Mouse (Mus musculus): Measurements from ENCODE around the gene Chst11. TPM values are rescaled to one million over a fixed set of nuclear protein-coding genes. Genes with fewer than 3 reads are reported as not detected.

The Chst11 gene
- polyA plus RNA-seq, 1 experiment from 2014 or later = 0.99 TPM

GRCm38 (mm10) chr10:83022616-83023015 lies 37.3 kb downstream of the Chst11 start:
- 89% methylated on average over 1 of the region's 1 CpGs for WGBS
- peaks cover 41% of the 10 kb centered on the region for H3K4me1 ChIP-seq
- no peaks in the 10 kb centered on the region for H3K36me3 ChIP-seq (replicated peaks)
- no peak overlapping the region for H3K27ac ChIP-seq
- H3K4me3 ChIP-seq = no peak overlapping the region
- H3K27me3 ChIP-seq (ENCODE audit: poor library complexity, severe bottlenecking) = peaks cover 12% of the 10 kb centered on the region; the same call in 1 of the 2 replicates
- DNase-seq (ENCODE audit: extremely low spot score, low spot score) = no peak
- H3K9me3 ChIP-seq = no peaks in the 10 kb centered on the region

GRCm38 (mm10) chr10:83026174-83026573 lies 40.9 kb downstream of the Chst11 start:
- H3K36me3 ChIP-seq (replicated peaks) = no peaks in the 10 kb centered on the region
- DNase-seq (ENCODE audit: extremely low spot score, low spot score) = no peak
- H3K27ac ChIP-seq = no peak overlapping the region
- H3K4me3 ChIP-seq = no peak overlapping the region
- H3K27me3 ChIP-seq (ENCODE audit: poor library complexity, severe bottlenecking) = peaks cover 6% of the 10 kb centered on the region; the same call in 1 of the 2 replicates
- H3K4me1 ChIP-seq = peaks cover 22% of the 10 kb centered on the region
- 93% methylated on average over 5 of the region's 5 CpGs for WGBS
- H3K9me3 ChIP-seq = no peaks in the 10 kb centered on the region

- WGBS = 92% methylated on average over 6 of the region's 6 CpGs
Measured at GRCm38 (mm10) chr10:83027673-83028072, 42.4 kb downstream of the Chst11 start.

GRCm38 (mm10) chr10:83030103-83030661 lies 44.9 kb downstream of the Chst11 start:
- Histone ChIP-seq H3K4me3 (no peak overlapping the region), H3K36me3 (replicated peaks) (no peaks in the 10 kb centered on the region), H3K27me3 (ENCODE audit: poor library complexity, severe bottlenecking) (no peaks in the 10 kb centered on the region), H3K9me3 (no peaks in the 10 kb centered on the region), H3K4me1 (peaks cover 25% of the 10 kb centered on the region), H3K27ac (no peak overlapping the region)
- no peak for DNase-seq (ENCODE audit: extremely low spot score, low spot score)
- 64% methylated on average over 5 of the region's 5 CpGs for WGBS

More at GRCm38 (mm10) chr10:83027673-83028072, 42.4 kb downstream of the Chst11 start:
- Histone ChIP-seq H3K36me3 (replicated peaks) (no peaks in the 10 kb centered on the region), H3K9me3 (no peaks in the 10 kb centered on the region), H3K4me3 (no peak overlapping the region), H3K27ac (no peak overlapping the region), H3K4me1 (peaks cover 25% of the 10 kb centered on the region), H3K27me3 (ENCODE audit: poor library complexity, severe bottlenecking) (no peaks in the 10 kb centered on the region)
- no peak for DNase-seq (ENCODE audit: extremely low spot score, low spot score)

GRCm38 (mm10) chr10:83030928-83031327 lies 45.6 kb downstream of the Chst11 start:
- 55% methylated on average over 6 of the region's 6 CpGs for WGBS
- DNase-seq (ENCODE audit: extremely low spot score, low spot score) = no peak
- Histone ChIP-seq H3K27ac (no peak overlapping the region), H3K27me3 (ENCODE audit: poor library complexity, severe bottlenecking) (no peaks in the 10 kb centered on the region), H3K36me3 (replicated peaks) (no peaks in the 10 kb centered on the region), H3K4me1 (peaks cover 26% of the 10 kb centered on the region), H3K4me3 (no peak overlapping the region), H3K9me3 (no peaks in the 10 kb centered on the region)

GRCm38 (mm10) chr10:83031561-83031960 lies 46.3 kb downstream of the Chst11 start:
- Histone ChIP-seq H3K4me3 (no peak overlapping the region), H3K27me3 (ENCODE audit: poor library complexity, severe bottlenecking) (no peaks in the 10 kb centered on the region), H3K9me3 (no peaks in the 10 kb centered on the region), H3K4me1 (peaks cover 33% of the 10 kb centered on the region), H3K27ac (0 out of 2 replicates have a peak overlapping the region, but pooled peaks have one; percentile 2), H3K36me3 (replicated peaks) (no peaks in the 10 kb centered on the region)
- WGBS = 61% methylated on average over 4 of the region's 4 CpGs
- DNase-seq (ENCODE audit: extremely low spot score, low spot score) = no peak

- Histone ChIP-seq H3K36me3 (replicated peaks) (no peaks in the 10 kb centered on the region), H3K4me1 (peaks cover 43% of the 10 kb centered on the region), H3K27ac (no peak overlapping the region), H3K9me3 (no peaks in the 10 kb centered on the region), H3K4me3 (no peak overlapping the region), H3K27me3 (ENCODE audit: poor library complexity, severe bottlenecking) (no peaks in the 10 kb centered on the region)
- WGBS = 80% methylated on average over 10 of the region's 10 CpGs
- no peak for DNase-seq (ENCODE audit: extremely low spot score, low spot score)
Measured at GRCm38 (mm10) chr10:83032559-83032958, 47.3 kb downstream of the Chst11 start.

- no peak for DNase-seq (ENCODE audit: extremely low spot score, low spot score)
- Histone ChIP-seq H3K27ac (0 out of 2 replicates have a peak overlapping the region, but pooled peaks have one; percentile 20), H3K36me3 (replicated peaks) (no peaks in the 10 kb centered on the region), H3K9me3 (no peaks in the 10 kb centered on the region), H3K4me3 (no peak overlapping the region), H3K27me3 (ENCODE audit: poor library complexity, severe bottlenecking) (no peaks in the 10 kb centered on the region), H3K4me1 (peaks cover 33% of the 10 kb centered on the region)
- WGBS = 83% methylated on average over 20 of the region's 20 CpGs
Measured at GRCm38 (mm10) chr10:83036340-83037045, 51.2 kb downstream of the Chst11 start.

- H3K27me3 ChIP-seq (ENCODE audit: poor library complexity, severe bottlenecking) = no peaks in the 10 kb centered on the region
- H3K9me3 ChIP-seq = no peaks in the 10 kb centered on the region
- no peak overlapping the region for H3K4me3 ChIP-seq
- 92% methylated on average over 9 of the region's 9 CpGs for WGBS
- H3K36me3 ChIP-seq (replicated peaks) = no peaks in the 10 kb centered on the region
- H3K4me1 ChIP-seq = peaks cover 40% of the 10 kb centered on the region
- no peak overlapping the region for H3K27ac ChIP-seq
- DNase-seq (ENCODE audit: extremely low spot score, low spot score) = no peak
Measured at GRCm38 (mm10) chr10:83038166-83038565, 52.9 kb downstream of the Chst11 start.

- WGBS = 91% methylated on average over 10 of the region's 10 CpGs
- Histone ChIP-seq H3K4me1 (peaks cover 51% of the 10 kb centered on the region), H3K27me3 (ENCODE audit: poor library complexity, severe bottlenecking) (no peaks in the 10 kb centered on the region)
Measured at GRCm38 (mm10) chr10:83039414-83039813, 54.1 kb downstream of the Chst11 start.

GRCm38 (mm10) chr10:83041875-83042274 lies 56.6 kb downstream of the Chst11 start:
- no peak for DNase-seq (ENCODE audit: extremely low spot score, low spot score)
- WGBS = 81% methylated on average over 9 of the region's 9 CpGs
- peaks cover 46% of the 10 kb centered on the region for H3K4me1 ChIP-seq
- H3K36me3 ChIP-seq (replicated peaks) = no peaks in the 10 kb centered on the region
- H3K27ac ChIP-seq = no peak overlapping the region
- no peaks in the 10 kb centered on the region for H3K27me3 ChIP-seq (ENCODE audit: poor library complexity, severe bottlenecking)
- H3K4me3 ChIP-seq = no peak overlapping the region
- H3K9me3 ChIP-seq = no peaks in the 10 kb centered on the region

More at GRCm38 (mm10) chr10:83039414-83039813, 54.1 kb downstream of the Chst11 start:
- DNase-seq (ENCODE audit: extremely low spot score, low spot score) = no peak
- Histone ChIP-seq H3K9me3 (no peaks in the 10 kb centered on the region), H3K36me3 (replicated peaks) (no peaks in the 10 kb centered on the region), H3K4me3 (no peak overlapping the region), H3K27ac (no peak overlapping the region)

- DNase-seq (ENCODE audit: extremely low spot score, low spot score) = peak; percentile 18
- no peaks in the 10 kb centered on the region for H3K27me3 ChIP-seq (ENCODE audit: poor library complexity, severe bottlenecking)
- H3K36me3 ChIP-seq (replicated peaks) = no peaks in the 10 kb centered on the region
- H3K4me3 ChIP-seq = no peak overlapping the region
- no peaks in the 10 kb centered on the region for H3K9me3 ChIP-seq
- peaks cover 37% of the 10 kb centered on the region for H3K4me1 ChIP-seq
- H3K27ac ChIP-seq = peak overlapping the region; percentile 81
- 24% methylated on average over 10 of the region's 10 CpGs for WGBS
Measured at GRCm38 (mm10) chr10:83042613-83043477, 57.5 kb downstream of the Chst11 start.
